Mouse (Mus musculus): ENCODE results near the gene Nipal4.

Gene Nipal4

GRCm38 (mm10) chr11:46168506-46168905, 2.2 kb upstream of the Nipal4 start:
- DNase-seq (ENCODE audit: low spot score in 2 of 2) = no peak

DNA sequence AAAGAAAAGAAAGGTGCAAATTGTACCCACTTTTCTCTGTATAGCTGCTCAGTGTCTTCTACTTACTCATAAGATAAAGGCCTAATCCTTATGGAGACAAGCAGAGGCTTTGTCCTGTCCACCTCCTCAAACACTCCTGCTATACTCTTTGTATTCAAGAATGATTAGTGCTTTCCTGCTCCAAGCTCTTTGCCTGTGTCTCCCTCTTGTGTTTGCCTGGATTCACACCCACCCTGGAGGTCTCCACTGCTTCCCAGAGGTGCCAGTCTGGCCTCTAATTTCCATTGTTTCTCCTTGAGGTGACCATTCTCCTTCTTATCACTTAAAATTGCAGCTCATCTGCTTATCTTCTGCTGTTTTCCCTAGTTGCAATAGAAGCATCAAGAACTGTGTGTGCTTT, 8.8 kb downstream of the Nipal4 start:
- no peak for DNase-seq (ENCODE audit: low spot score in 2 of 2)

- no peak for DNase-seq (ENCODE audit: low spot score in 2 of 2)
Observed at GRCm38 (mm10) chr11:46156945-46157344, 9.4 kb downstream of the Nipal4 start.

DNA sequence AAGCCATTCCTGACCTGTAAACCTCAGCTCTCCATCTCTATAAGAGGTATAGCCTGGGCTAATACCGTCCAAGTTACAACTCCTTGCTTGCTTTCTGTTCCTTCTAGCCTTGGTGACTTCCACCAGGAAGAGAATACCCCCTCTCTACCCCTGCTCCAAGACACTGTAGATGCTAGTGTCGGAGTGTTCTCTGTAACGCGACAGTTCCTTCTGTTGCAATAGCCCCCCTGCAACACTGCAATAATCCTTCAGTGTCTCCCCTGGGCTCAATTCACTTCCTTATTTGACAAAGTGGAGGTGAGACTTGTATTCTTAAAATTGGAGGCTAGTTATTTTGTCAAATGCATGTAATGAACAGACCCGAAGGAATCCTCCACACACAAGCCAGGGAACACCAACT, 19.7 kb downstream of the Nipal4 start:
- DNase-seq (ENCODE audit: low spot score in 2 of 2) = no peak

GRCm38 (mm10) chr11:46145163-46145875, 21.0 kb downstream of the Nipal4 start:
- DNase-seq (ENCODE audit: low spot score in 2 of 2) = no peak

- DNase-seq (ENCODE audit: low spot score in 2 of 2) = no peak
Observed at GRCm38 (mm10) chr11:46143342-46143741, 23.0 kb downstream of the Nipal4 start.

DNA sequence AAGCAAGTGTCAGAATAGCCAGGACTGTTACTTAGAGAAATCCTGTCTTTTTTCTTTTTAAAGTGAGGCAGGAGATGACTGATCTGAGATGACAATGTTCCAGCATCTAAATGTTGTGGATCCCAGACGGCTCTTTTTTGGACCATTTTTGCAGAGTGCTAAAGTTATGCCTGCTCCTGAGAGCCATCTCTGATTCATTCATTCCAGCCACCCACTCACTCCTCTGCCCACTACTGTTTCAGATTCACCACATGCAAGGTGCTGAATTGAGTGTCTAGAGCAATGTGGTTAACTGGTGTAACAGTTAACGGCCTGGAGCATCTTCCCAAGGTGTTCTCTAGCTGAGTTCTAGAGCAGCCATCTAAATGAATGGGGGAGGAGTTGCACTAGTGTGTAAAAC, 31.4 kb downstream of the Nipal4 start:
- peak; percentile 33 to 50 for DNase-seq (ENCODE audit: low spot score in 2 of 2)

DNA sequence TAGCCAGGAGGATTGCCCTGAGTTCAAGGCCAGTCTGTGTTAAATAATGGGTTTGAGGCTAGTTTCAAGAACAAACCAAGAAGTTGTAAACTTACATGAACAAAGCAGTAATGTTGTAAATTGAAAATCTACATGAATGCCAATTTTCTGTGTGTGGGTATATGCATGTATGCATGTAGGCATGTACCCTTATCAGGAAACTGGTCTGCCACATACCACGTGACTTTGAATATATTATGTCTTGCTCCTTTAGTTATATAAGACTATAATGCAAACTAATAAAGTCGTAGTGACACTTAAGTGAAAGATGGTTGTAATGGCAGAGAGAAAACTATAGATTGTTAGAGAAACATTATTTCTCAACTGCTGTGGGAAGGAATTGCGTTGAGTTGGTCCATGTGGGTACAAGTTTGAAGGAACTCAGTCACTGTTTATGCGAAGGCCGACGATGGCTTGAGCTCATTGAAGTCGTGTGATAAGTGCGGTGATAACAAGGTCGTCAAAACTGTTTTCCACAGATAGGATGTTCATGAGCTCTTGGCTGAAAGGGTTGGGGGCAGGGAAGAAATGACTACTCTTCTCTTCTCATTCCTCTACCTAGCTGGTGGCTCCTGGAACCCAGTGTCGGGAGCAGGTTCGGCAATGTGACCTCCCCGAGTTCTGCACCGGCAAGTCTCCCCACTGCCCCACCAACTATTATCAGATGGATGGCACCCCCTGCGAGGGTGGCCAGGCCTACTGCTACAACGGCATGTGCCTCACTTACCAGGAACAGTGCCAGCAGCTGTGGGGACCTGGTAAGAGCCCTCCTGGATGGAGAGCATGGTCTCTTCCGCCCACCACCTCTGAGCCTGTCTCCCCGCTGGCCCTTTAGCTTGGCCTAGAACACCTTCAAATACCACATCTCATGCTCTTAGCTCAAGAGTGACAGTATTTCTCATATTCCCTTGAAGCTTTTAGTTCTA, 35.0 kb downstream of the Nipal4 start:
- no peak for DNase-seq (ENCODE audit: low spot score in 2 of 2)

DNA sequence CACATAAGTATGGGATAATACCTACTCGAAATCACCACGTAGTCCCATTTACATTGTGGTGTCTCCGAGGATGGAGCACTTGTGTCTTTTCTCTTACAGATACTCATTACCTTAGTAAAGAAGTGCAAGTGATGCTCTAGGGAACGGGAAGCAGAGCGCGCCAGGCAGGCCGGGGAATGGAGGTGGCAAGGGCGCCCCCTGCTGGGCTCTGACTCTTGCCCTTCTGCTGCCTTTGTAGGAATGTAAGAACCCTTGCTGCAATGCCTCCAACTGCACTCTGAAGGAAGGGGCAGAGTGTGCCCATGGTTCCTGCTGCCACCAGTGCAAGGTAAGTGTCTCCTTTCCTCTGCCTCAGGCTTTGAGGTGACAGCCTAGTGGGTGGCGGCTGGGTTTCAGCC, 37.8 kb downstream of the Nipal4 start:
- peak; percentile 24 to 40 for DNase-seq (ENCODE audit: low spot score in 2 of 2)

- no peak for DNase-seq (ENCODE audit: low spot score in 2 of 2)
Observed at GRCm38 (mm10) chr11:46127621-46128547, 38.4 kb downstream of the Nipal4 start.

GRCm38 (mm10) chr11:46126827-46127410, 39.4 kb downstream of the Nipal4 start:
- no peak for DNase-seq (ENCODE audit: low spot score in 2 of 2)

GRCm38 (mm10) chr11:46126317-46126716, 40.0 kb downstream of the Nipal4 start:
- DNase-seq (ENCODE audit: low spot score in 2 of 2) = no peak

DNA sequence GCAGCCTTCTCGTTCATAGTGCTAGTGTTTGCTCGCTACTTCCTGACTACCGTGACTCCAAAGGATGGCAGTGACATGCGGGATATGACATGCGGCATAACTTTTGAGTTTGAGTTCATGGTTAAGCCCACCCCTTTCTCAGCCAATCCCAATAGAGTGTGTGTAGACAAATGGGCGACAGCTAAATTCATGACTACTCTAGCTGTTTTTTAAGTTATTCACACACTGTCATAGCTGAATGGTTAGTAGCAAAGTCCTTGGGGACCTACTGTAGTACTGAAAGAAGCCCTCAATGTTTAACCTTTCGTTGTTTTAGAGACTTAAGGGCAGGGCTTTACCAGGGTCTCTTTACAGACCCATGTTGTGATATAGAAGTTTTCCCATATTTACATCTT, 40.5 kb downstream of the Nipal4 start:
- DNase-seq (ENCODE audit: low spot score in 2 of 2) = no peak

- DNase-seq (ENCODE audit: low spot score in 2 of 2) = no peak
Observed at GRCm38 (mm10) chr11:46125093-46125834, 41.0 kb downstream of the Nipal4 start.

- DNase-seq (ENCODE audit: low spot score in 2 of 2) = no peak
Observed at GRCm38 (mm10) chr11:46123328-46123866, 42.9 kb downstream of the Nipal4 start.

- DNase-seq (ENCODE audit: low spot score in 2 of 2) = no peak
Observed at GRCm38 (mm10) chr11:46122875-46123274, 43.4 kb downstream of the Nipal4 start.

DNA sequence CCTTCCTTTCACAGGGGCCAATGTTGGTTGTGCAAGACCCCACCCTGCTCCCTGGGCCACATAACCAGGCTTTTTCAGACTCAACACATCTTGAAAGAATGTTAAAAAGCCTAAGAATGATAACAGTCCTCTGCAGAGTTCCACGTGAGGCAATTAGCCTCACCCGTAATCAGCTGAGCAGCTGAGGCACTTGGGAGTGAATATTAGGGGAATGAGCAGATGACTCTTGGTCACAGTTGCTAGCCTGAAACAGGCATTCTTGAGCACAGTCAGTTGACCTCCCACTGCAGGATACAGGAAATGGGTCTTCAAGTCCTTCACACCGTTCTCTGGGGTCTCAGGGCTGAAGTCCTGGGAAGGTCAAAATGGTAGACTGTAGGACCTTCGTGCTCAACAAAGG, 44.6 kb downstream of the Nipal4 start:
- DNase-seq (ENCODE audit: low spot score in 2 of 2) = no peak

- no peak for DNase-seq (ENCODE audit: low spot score in 2 of 2)
Observed at GRCm38 (mm10) chr11:46120084-46120483, 46.2 kb downstream of the Nipal4 start.

DNA sequence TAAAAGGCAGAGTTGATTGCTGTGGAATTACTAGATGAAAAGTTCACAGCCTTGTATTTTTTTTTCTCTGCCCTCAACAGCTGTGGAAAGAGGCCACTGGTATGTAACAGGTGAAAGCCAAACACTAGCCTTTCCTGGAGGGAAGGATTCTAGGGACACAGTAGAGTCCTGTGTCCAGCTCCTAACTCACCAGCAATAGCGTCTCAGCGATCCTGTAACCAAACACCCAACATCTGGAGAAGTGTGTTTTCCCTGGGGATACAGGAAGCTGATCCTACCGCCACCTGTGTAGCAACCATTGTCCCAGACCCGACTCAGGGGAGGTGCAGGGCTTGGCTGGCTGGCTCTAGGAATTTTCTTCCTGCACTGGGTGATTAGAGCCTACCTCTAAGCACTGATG, 46.7 kb downstream of the Nipal4 start:
- no peak for DNase-seq (ENCODE audit: low spot score in 2 of 2)

- no peak for DNase-seq (ENCODE audit: low spot score in 2 of 2)
Observed at GRCm38 (mm10) chr11:46116510-46116909, 49.8 kb downstream of the Nipal4 start.

All from frontal cortex, postnatal 14 days (tissue).